ENCODE assay signal across 8 mouse cellular contexts in the genomic region with DNA sequence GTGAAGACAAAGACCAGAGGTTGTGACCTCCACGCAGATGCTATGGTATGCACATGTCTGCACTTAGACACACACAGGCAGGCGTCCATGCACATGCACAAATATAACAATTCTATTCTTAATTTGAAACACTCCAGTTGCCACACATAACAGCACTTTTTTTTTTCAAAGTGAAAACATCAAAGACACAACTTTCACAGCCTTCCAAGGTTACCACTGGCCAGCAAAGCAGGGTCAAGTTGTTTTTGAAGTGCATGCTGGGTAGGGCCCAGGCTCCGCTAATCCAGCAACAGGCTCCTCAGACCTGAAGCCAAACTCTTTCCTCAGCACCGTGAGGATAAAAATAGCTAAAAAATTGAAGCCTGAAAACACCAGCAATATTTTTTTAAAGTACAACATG.
DNase-seq lines count a peak whose midpoint lies in the region; ATAC-seq and TF ChIP-seq lines count a peak whose summit lies in the region.
"Had no signal": no experiment of that assay in that cellular context is flagged by ENCODE, and none has a peak within 500 bp of the region (broad histone marks: within the 10 kb centered on the region; RNA-seq: fewer than 3 reads in every experiment).

No protein-coding gene starts in this region.

- H3K4me1 ChIP-seq in kidney, postnatal 0 days (replicated peaks; ENCODE audit: insufficient read depth, low read length): no peaks in the 10 kb centered on the region
- H3K4me1 ChIP-seq in limb, embryonic 15.5 days: peaks cover 5% of the 10 kb centered on the region
- H3K4me1 ChIP-seq: liver, embryonic 13.5 days had no signal

- no peaks in the 10 kb centered on the region for H3K27me3 ChIP-seq in kidney, postnatal 0 days (ENCODE audit: insufficient read depth, low read length)
- H3K27me3 ChIP-seq in limb, embryonic 15.5 days: no peaks in the 10 kb centered on the region
- H3K27me3 ChIP-seq: liver, embryonic 13.5 days had no signal

- H3K27ac ChIP-seq in kidney, postnatal 0 days: no peak overlapping the region
- peak overlapping the region; percentile 63; the same call in 1 of the 2 replicates for H3K27ac ChIP-seq in limb, embryonic 15.5 days
- H3K27ac ChIP-seq: liver, embryonic 13.5 days had no signal

- no peaks in the 10 kb centered on the region for H3K9me3 ChIP-seq in kidney, postnatal 0 days (replicated peaks; ENCODE audit: low read length)
- H3K9me3 ChIP-seq in limb, embryonic 15.5 days: no peaks in the 10 kb centered on the region

- no peak for TF ChIP-seq CTCF in kidney, postnatal 0 days (IDR thresholded peaks at IDR 0.05; ENCODE audit: low read depth)

- peak; percentile 24 for DNase-seq in kidney, postnatal 0 days (ENCODE audit: low spot score)
- no peak for DNase-seq in kidney, adult 9 months
- DNase-seq in adrenal gland, postnatal 14 days: peak; percentile 49
- peak; percentile 55 for DNase-seq in embryo, embryonic 11 days
- DNase-seq in right cerebral cortex, adult 18-20 months: no peak
- DNase-seq: liver, embryonic 13.5 days had no signal

- H3K9ac ChIP-seq in kidney, postnatal 0 days (ENCODE audit: low read depth, low read length): no peak overlapping the region
- no peak overlapping the region for H3K9ac ChIP-seq in limb, embryonic 15.5 days
- H3K9ac ChIP-seq: liver, embryonic 13.5 days had no signal

- WGBS in kidney, postnatal 0 days: 44% methylated on average over 4 of the region's 4 CpGs
- 16% methylated on average over 4 of the region's 4 CpGs for WGBS in limb, embryonic 15.5 days

- H3K4me3 ChIP-seq in kidney, postnatal 0 days (replicated peaks; ENCODE audit: low read depth, low read length): no peak overlapping the region
- no peak overlapping the region for H3K4me3 ChIP-seq in limb, embryonic 15.5 days
- H3K4me3 ChIP-seq: liver, embryonic 13.5 days had no signal

- H3K4me2 ChIP-seq in kidney, postnatal 0 days (ENCODE audit: low read length): no peak overlapping the region
- no peak overlapping the region for H3K4me2 ChIP-seq in limb, embryonic 15.5 days
- H3K4me2 ChIP-seq: liver, embryonic 13.5 days had no signal

- no peak for ATAC-seq in kidney, postnatal 0 days (replicated peaks; ENCODE audit: low FRiP score, low read depth)
- ATAC-seq in limb, embryonic 15.5 days (ENCODE audit: insufficient number of reproducible peaks, low FRiP score, low TSS enrichment, low read depth): no peak
- ATAC-seq in frontal cortex, adult (ENCODE audit: low TSS enrichment): no peak

- H3K36me3 ChIP-seq in kidney, postnatal 0 days (ENCODE audit: insufficient read depth, low read length): no peaks in the 10 kb centered on the region
- H3K36me3 ChIP-seq in limb, embryonic 15.5 days: no peaks in the 10 kb centered on the region
- H3K36me3 ChIP-seq: liver, embryonic 13.5 days had no signal

Comparison
In these comparisons a context has a peak if more than half of its experiments do, and no peak if none do; other contexts are left out.
1. DNase-seq: peak in kidney, postnatal 0 days (single experiment), adrenal gland, postnatal 14 days (single experiment) and embryo, embryonic 11 days (single experiment); none in kidney, adult 9 months (single experiment) and right cerebral cortex, adult 18-20 months (single experiment).